In the genomic region with DNA sequence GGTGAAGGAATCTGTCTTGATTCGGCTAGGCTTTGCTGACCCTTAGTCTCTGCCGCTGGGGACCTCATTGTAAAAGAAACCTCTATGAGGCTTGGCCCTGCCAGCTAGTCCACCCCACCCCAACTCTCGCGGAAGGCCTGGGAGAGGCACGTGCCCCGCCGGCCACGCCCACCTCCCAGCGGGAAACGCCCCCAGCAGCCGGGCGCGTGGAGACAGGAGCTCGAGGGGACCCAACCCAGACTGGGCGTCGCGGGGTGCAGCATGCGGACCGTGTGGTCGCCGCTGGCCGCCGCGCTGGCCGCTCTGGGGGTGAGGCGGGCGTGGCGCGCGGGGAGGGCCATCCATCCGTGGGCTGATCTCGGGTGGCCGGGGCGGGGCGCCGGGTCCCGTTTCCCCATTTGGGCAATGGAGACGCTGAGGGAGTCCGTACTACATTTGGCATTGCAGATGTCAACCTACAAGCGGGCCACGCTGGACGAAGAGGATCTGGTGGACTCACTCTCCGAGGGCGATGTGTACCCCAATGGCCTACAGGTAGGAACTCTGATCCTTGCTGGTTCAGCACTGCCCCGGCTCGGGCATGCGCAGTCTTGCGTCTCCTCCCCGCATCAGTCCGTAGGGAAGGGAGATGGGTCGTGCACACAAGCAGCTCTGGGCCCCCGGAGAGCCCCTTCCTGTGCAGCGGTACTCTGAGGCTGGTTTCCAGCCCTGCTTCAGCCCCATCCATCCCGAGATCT, we compare ENCODE assay signal across 9 mouse cellular contexts. TPM values are rescaled to one million over a fixed set of nuclear protein-coding genes. Genes with fewer than 3 reads are reported as not detected.
DNase-seq lines count a peak whose midpoint lies in the region; ATAC-seq and TF ChIP-seq lines count a peak whose summit lies in the region.
"Had no signal": no experiment of that assay in that cellular context is flagged by ENCODE, and none has a peak within 500 bp of the region (broad histone marks: within the 10 kb centered on the region; RNA-seq: fewer than 3 reads in every experiment).

No protein-coding gene starts in this region.

- H3K9me3 ChIP-seq in embryonic facial prominence, embryonic 13.5 days, result no peaks in the 10 kb centered on the region
- H3K9me3 ChIP-seq in heart, embryonic 10.5 days, result no peaks in the 10 kb centered on the region
- no peaks in the 10 kb centered on the region for H3K9me3 ChIP-seq in lung, embryonic 14.5 days (ENCODE audit: low read depth, low read length)
- H3K9me3 ChIP-seq in neural tube, embryonic 14.5 days (ENCODE audit: control insufficient read depth, low read length), result no peaks in the 10 kb centered on the region

- peak; percentile 38 for DNase-seq in left cerebral cortex, postnatal 25 days (ENCODE audit: low spot score in 2 of 2)
- DNase-seq in left cerebral cortex, adult 11 months (ENCODE audit: low spot score), result no peak
- DNase-seq in heart, embryonic 10.5 days (ENCODE audit: low spot score), result peak; percentile 92
- DNase-seq in kidney, adult 8-10 months, result peak; percentile 58 to 70
- peak; percentile 82 for DNase-seq in lung, embryonic 14.5 days
- DNase-seq in thymus, postnatal 0 days (ENCODE audit: low spot score), result peak; percentile 56

- peak; percentile 69 for ATAC-seq in embryonic facial prominence, embryonic 13.5 days (ENCODE audit: insufficient number of reproducible peaks, insufficient read depth, low FRiP score, low TSS enrichment, low read depth)
- ATAC-seq in lung, embryonic 14.5 days (ENCODE audit: insufficient read depth), result peak; percentile 68
- peak; percentile 69 for ATAC-seq in neural tube, embryonic 14.5 days (ENCODE audit: low read depth)
- ATAC-seq: Patski had no signal

- intact Hi-C loops in left cerebral cortex, postnatal 25 days (cut with DNase I), result no loop called here

- peak overlapping the region; percentile 61 for H3K4me3 ChIP-seq in embryonic facial prominence, embryonic 13.5 days
- peak overlapping the region; percentile 66 for H3K4me3 ChIP-seq in heart, embryonic 10.5 days
- peak overlapping the region; percentile 46 for H3K4me3 ChIP-seq in lung, embryonic 14.5 days (ENCODE audit: low read depth, low read length)
- H3K4me3 ChIP-seq in neural tube, embryonic 14.5 days (ENCODE audit: low read depth, low read length), result peak overlapping the region; percentile 42

- no peak for TF ChIP-seq CTCF in lung, embryonic 14.5 days (IDR thresholded peaks at IDR 0.05; ENCODE audit: low read depth)

- H3K9ac ChIP-seq in embryonic facial prominence, embryonic 13.5 days, result peak overlapping the region; percentile 76
- H3K9ac ChIP-seq in lung, embryonic 14.5 days, result peak overlapping the region; percentile 44
- peak overlapping the region; percentile 54 for H3K9ac ChIP-seq in neural tube, embryonic 14.5 days (replicated peaks; ENCODE audit: low read depth, low read length)

- H3K36me3 ChIP-seq in embryonic facial prominence, embryonic 13.5 days, result peaks cover 4% of the 10 kb centered on the region; the same call in 1 of the 2 replicates
- peaks cover 6% of the 10 kb centered on the region for H3K36me3 ChIP-seq in heart, embryonic 10.5 days
- no peaks in the 10 kb centered on the region for H3K36me3 ChIP-seq in lung, embryonic 14.5 days (ENCODE audit: insufficient read depth)
- no peaks in the 10 kb centered on the region for H3K36me3 ChIP-seq in neural tube, embryonic 14.5 days (ENCODE audit: control insufficient read depth, insufficient read depth, low read length)

- peak overlapping the region; percentile 95 for H3K4me2 ChIP-seq in embryonic facial prominence, embryonic 13.5 days
- H3K4me2 ChIP-seq in lung, embryonic 14.5 days, result peak overlapping the region; percentile 95
- peak overlapping the region; percentile 87 for H3K4me2 ChIP-seq in neural tube, embryonic 14.5 days (ENCODE audit: low read depth, low read length)

- H3K27ac ChIP-seq in embryonic facial prominence, embryonic 13.5 days, result peak overlapping the region; percentile 48
- peak overlapping the region; percentile 82 for H3K27ac ChIP-seq in heart, embryonic 10.5 days
- H3K27ac ChIP-seq in lung, embryonic 14.5 days (ENCODE audit: low read depth), result no peak overlapping the region
- no peak overlapping the region; the same call in 1 of the 2 replicates for H3K27ac ChIP-seq in neural tube, embryonic 14.5 days (ENCODE audit: low read depth, low read length)

- H3K27me3 ChIP-seq in embryonic facial prominence, embryonic 13.5 days, result no peaks in the 10 kb centered on the region
- H3K27me3 ChIP-seq in heart, embryonic 10.5 days (ENCODE audit: insufficient read depth, poor library complexity, severe bottlenecking), result peaks cover 3% of the 10 kb centered on the region; the same call in 1 of the 2 replicates
- peaks cover 10% of the 10 kb centered on the region for H3K27me3 ChIP-seq in lung, embryonic 14.5 days (ENCODE audit: insufficient read depth, low read length)
- H3K27me3 ChIP-seq in neural tube, embryonic 14.5 days (ENCODE audit: control insufficient read depth, insufficient read depth, low read length), result no peaks in the 10 kb centered on the region
- H3K27me3 ChIP-seq: Patski had no signal

- under 1% methylated on average over 46 of the region's 54 CpGs for WGBS in embryonic facial prominence, embryonic 13.5 days
- 1% methylated on average over 54 of the region's 54 CpGs for WGBS in heart, embryonic 10.5 days
- WGBS in lung, embryonic 14.5 days, result 2% methylated on average over 51 of the region's 54 CpGs
- 1% methylated on average over 54 of the region's 54 CpGs for WGBS in neural tube, embryonic 14.5 days

- H3K4me1 ChIP-seq in embryonic facial prominence, embryonic 13.5 days, result peaks cover 55% of the 10 kb centered on the region
- H3K4me1 ChIP-seq in heart, embryonic 10.5 days, result peaks cover 64% of the 10 kb centered on the region
- H3K4me1 ChIP-seq in lung, embryonic 14.5 days (ENCODE audit: insufficient read depth), result peaks cover 15% of the 10 kb centered on the region
- H3K4me1 ChIP-seq in neural tube, embryonic 14.5 days (ENCODE audit: control insufficient read depth, insufficient read depth, low read length), result peaks cover 16% of the 10 kb centered on the region

RNA-seq across cellular contexts. Expression of a gene that starts 51.5 kb away (rescaled TPM):
- 10 to 100 TPM; 70.5 to 72.2 TPM for total RNA-seq in left cerebral cortex, postnatal 25 days (2021)
- 49.9 and 65.0 TPM in 2 replicates for polyA plus RNA-seq in embryonic facial prominence, embryonic 13.5 days (2015; fragmentation: Nextera tagmentation; extraction: Ambion mirVana)
- polyA plus RNA-seq in heart, embryonic 10.5 days (2016; fragmentation: Nextera tagmentation; extraction: Ambion mirVana), result 118 and 165 TPM in 2 replicates
- polyA plus RNA-seq in lung, embryonic 14.5 days (2014; fragmentation: Nextera tagmentation; extraction: Ambion mirVana), result 59.3 and 71.2 TPM in 2 replicates
- polyA plus RNA-seq in neural tube, embryonic 14.5 days (2014; fragmentation: Nextera tagmentation; extraction: Ambion mirVana), result 24.9 and 31.3 TPM in 2 replicates
- polyA plus RNA-seq in thymus, postnatal 0 days (2015; fragmentation: Nextera tagmentation; extraction: Ambion mirVana), result 14.6 and 18.3 TPM in 2 replicates

Comparison
In these comparisons a context has a peak if more than half of its experiments do, and no peak if none do; other contexts are left out.
1. H3K27ac ChIP-seq: peak in embryonic facial prominence, embryonic 13.5 days (single experiment) and heart, embryonic 10.5 days (single experiment); none in lung, embryonic 14.5 days (single experiment) and neural tube, embryonic 14.5 days (single experiment).
2. Peak in every context shown above with its lines, with median percentiles within 50 percentile points of each other: ATAC-seq, H3K4me2 ChIP-seq, H3K4me3 ChIP-seq and H3K9ac ChIP-seq.